Mouse (Mus musculus) G1E (cell line): ENCODE measurements around the gene Pappa.

Experiments used
- CTCF ChIP-seq: IDR thresholded peaks from 2 replicates; pipeline ENCODE4 v1.5.1; 2012; ENCODE audit warnings: low read depth, low read length, inconsistent platforms, mixed read lengths
- GATA1 ChIP-seq: IDR thresholded peaks from 2 replicates; pipeline ENCODE4 v1.6.1; 2012; ENCODE audit warnings: borderline replicate concordance, low read length, inconsistent platforms, mixed read lengths
- POLR2AphosphoS5 ChIP-seq: IDR thresholded peaks from 2 replicates; pipeline ENCODE4 v1.6.1; 2012; ENCODE audit warnings: low read depth, low read length, inconsistent platforms; ENCODE audit not compliant: insufficient replicate concordance
- TAL1 ChIP-seq: conservative IDR thresholded peaks from 2 replicates; pipeline ENCODE4 v1.6.1; 2012; ENCODE audit warnings: low read depth, low read length, inconsistent platforms, mixed read lengths

DNA sequence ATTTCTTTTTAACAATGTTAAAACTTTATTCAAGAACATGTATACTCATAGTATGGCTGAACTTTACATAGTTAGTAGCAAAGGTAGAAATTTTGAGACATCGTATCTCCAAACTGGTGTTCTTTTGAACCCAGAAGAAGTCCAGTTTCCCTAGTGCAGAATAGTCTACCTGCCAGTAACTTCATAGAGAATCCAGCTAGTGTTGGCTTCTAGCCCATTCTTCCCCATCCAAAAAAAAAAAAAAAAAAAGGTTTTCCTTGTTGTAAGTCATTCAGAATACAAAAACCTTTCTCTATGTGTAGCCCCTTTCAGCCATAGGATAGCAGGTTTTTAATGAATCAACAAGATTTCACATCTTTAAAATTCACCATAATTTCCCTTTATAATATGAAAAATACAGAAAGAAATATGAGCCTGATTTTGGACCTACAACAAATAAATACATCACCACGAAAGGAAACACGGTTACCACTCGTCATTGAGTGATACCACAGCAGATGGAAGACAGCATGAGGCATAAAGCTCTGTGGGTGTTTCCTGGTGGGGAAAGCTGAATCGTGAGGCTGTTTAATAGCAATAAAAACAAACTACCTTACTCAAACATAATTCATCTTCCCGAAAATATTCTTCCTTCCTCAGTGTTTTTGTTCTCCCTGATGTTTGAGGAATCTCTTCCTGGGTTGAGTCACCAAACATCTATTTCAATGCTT is 45.9 kb upstream of the Pappa start:
- TF ChIP-seq CTCF = no peak
- no peak for TF ChIP-seq GATA1
- no peak for TF ChIP-seq TAL1
- no peak for TF ChIP-seq POLR2AphosphoS5
